Mouse (Mus musculus): Measurements from ENCODE around the gene Lum. TPM values are rescaled to one million over a fixed set of nuclear protein-coding genes. Genes with fewer than 3 reads are reported as not detected.

Lum gene
- polyA plus RNA-seq, 1 experiment from 2014 or later = 35.8 TPM

- no peaks in the 10 kb centered on the region for H3K27me3 ChIP-seq
- no peak overlapping the region for H3K4me2 ChIP-seq (replicated peaks)
- no peaks in the 10 kb centered on the region for H3K9me3 ChIP-seq
- no peak overlapping the region for H3K4me3 ChIP-seq (replicated peaks)
- H3K9ac ChIP-seq (replicated peaks) = no peak overlapping the region
- H3K36me3 ChIP-seq = no peaks in the 10 kb centered on the region
- ATAC-seq = no peak
- H3K27ac ChIP-seq = no peak overlapping the region
- WGBS = 64% methylated on average over 3 of the region's 3 CpGs
- no peaks in the 10 kb centered on the region for H3K4me1 ChIP-seq (replicated peaks)
These were observed 26.8 kb downstream of the Lum start for GRCm38 (mm10) chr10:97591685-97592084.

GRCm38 (mm10) chr10:97595680-97596079, 30.8 kb downstream of the Lum start:
- no peak for ATAC-seq
- Histone ChIP-seq H3K27ac (no peak overlapping the region), H3K36me3 (no peaks in the 10 kb centered on the region), H3K9me3 (no peaks in the 10 kb centered on the region), H3K9ac (replicated peaks) (no peak overlapping the region), H3K4me1 (replicated peaks) (no peaks in the 10 kb centered on the region), H3K27me3 (no peaks in the 10 kb centered on the region), H3K4me2 (replicated peaks) (no peak overlapping the region), H3K4me3 (replicated peaks) (no peak overlapping the region)
- WGBS = 79% methylated on average over 1 of the region's 1 CpGs

- Histone ChIP-seq H3K4me3 (replicated peaks) (no peak overlapping the region), H3K27ac (no peak overlapping the region), H3K36me3 (no peaks in the 10 kb centered on the region), H3K4me1 (replicated peaks) (no peaks in the 10 kb centered on the region), H3K9me3 (no peaks in the 10 kb centered on the region), H3K9ac (replicated peaks) (no peak overlapping the region), H3K27me3 (no peaks in the 10 kb centered on the region), H3K4me2 (replicated peaks) (no peak overlapping the region)
- WGBS = 80% methylated on average over 4 of the region's 4 CpGs
- ATAC-seq = no peak
These were observed 36.8 kb downstream of the Lum start for GRCm38 (mm10) chr10:97601744-97602143.

GRCm38 (mm10) chr10:97603256-97603655, 38.3 kb downstream of the Lum start:
- H3K4me1 ChIP-seq (replicated peaks) = no peaks in the 10 kb centered on the region
- no peak overlapping the region for H3K4me3 ChIP-seq (replicated peaks)
- no peak overlapping the region for H3K27ac ChIP-seq
- no peaks in the 10 kb centered on the region for H3K27me3 ChIP-seq
- no peaks in the 10 kb centered on the region for H3K9me3 ChIP-seq
- no peaks in the 10 kb centered on the region for H3K36me3 ChIP-seq
- ATAC-seq = no peak
- no peak overlapping the region for H3K4me2 ChIP-seq (replicated peaks)
- no peak overlapping the region for H3K9ac ChIP-seq (replicated peaks)

DNA sequence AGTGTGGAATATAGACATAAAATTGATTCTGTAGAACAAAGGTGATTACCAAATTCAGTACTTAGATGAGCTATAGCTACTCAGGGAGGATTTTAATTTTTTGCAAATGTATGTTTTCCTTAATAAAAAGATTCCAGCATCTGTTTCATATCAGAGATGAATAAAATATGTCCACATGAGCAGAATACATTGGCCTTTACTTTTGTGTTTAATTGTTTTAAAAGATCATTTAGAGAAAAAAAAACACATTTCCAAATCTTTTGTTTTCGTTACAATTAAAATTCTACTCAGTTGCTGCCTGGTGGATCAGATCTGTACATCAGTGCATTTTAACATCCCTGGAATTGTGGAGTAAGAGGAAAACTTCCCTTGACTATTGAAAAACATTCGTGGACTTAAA, 41.7 kb downstream of the Lum start, which contains the start of gene Kera:
Gene Kera (plus strand): TSS at position 301 of the 400 bp plus-strand sequence.
- Histone ChIP-seq H3K36me3 (no peaks in the 10 kb centered on the region), H3K4me2 (replicated peaks) (no peak within 1 kb of the TSS), H3K4me3 (replicated peaks) (no peak within 1 kb of the TSS), H3K27me3 (no peaks in the 10 kb centered on the region), H3K9ac (replicated peaks) (no peak within 1 kb of the TSS), H3K9me3 (no peaks in the 10 kb centered on the region), H3K4me1 (replicated peaks) (no peaks in the 10 kb centered on the region), H3K27ac (no peak within 1 kb of the TSS)
- WGBS = 84% methylated on average over 2 of the region's 2 CpGs
- no peak for ATAC-seq

Other genes with a start within 250 kb of the Lum start
- 51.8 and 63.4 TPM in 2 replicates for gene Dcn, start 85.5 kb upstream of the Lum start, polyA plus RNA-seq (2015; fragmentation: Nextera tagmentation; extraction: Ambion mirVana)
- not detected in 2 replicates for gene Kera, start 41.8 kb downstream of the Lum start, polyA plus RNA-seq (2015; fragmentation: Nextera tagmentation; extraction: Ambion mirVana)
- gene Epyc, start 78.9 kb downstream of the Lum start, polyA plus RNA-seq (2015; fragmentation: Nextera tagmentation; extraction: Ambion mirVana) = 0.30 and 0.63 TPM in 2 replicates
- gene Ccer1, start 127.9 kb downstream of the Lum start, polyA plus RNA-seq (2015; fragmentation: Nextera tagmentation; extraction: Ambion mirVana) = not detected in 2 replicates
- not detected in 2 replicates for gene C030005K15Rik, start 161.6 kb downstream of the Lum start, polyA plus RNA-seq (2015; fragmentation: Nextera tagmentation; extraction: Ambion mirVana)

Data from midbrain, embryonic 13.5 days (tissue).